Mouse (Mus musculus) embryo, embryonic 11 days (tissue): ENCODE measurements around the gene Raly.
"Not testable (repeated sequence)": the region's sequence is repeated elsewhere in the genome, so short reads cannot be mapped to it uniquely, and the experiment has no call there.

Experiments
- DNase-seq: peaks from one replicate; pipeline ENCODE4 v3.0.0-alpha.2; 2015

Gene Raly

GRCm38 (mm10) chr2:154863672-154864071 lies 72.8 kb downstream of the Raly start:
- no peak for DNase-seq

- DNase-seq, result no peak
Observed at GRCm38 (mm10) chr2:154865696-154866095, 74.8 kb downstream of the Raly start.

- DNase-seq, result no peak
Observed at GRCm38 (mm10) chr2:154868106-154868505, 77.2 kb downstream of the Raly start.

DNA sequence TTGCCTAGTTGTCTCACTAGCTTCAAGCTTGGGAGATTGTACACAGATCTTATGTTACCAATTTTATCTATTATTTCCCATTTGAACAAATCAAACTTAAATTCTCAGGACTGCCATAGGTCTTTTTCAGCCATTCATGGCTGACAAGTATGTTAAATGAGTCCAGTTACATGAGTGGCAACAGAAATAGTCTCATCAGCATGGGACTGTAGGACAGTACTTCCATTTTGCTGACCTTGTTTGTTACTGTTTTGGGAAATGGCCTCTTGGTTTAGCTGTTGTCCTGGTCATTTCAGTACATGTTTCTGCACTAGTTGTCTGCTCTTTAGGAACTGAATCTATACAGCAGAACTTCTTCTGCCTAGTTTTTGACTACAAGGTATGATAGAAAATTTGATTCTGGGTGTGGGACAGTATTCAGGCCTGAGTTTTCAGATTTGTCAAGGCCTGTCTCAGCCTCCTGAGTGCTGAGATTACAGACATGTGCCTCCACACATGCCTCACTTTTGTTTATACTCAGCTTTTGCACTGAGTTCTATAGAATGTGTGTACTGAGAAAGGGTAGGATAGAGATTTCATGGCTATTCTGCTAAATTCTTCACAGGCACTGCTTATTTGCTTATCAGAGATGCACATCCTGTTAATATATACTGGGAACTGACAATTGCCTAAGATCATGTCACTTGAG lies 79.2 kb downstream of the Raly start:
- DNase-seq, result no peak

DNA sequence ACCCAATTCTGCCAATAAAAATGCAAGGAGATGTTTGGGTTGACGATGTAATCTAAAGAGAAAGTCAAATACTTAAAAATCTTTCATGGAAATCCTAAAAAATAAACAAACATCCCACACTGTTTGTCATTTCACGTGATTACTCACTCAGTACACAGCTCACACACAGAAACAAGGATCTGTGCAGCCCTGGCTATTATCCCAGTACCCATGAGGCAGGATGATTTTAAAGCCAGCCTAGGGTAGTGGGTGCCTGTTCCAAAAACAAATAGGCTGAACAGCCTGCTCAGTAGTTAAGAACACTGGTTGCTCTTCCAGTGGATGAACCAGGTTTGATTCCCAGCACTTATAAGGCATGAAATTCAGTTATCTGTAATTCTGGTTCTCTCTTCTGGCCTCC lies 85.7 kb downstream of the Raly start:
- no peak for DNase-seq

GRCm38 (mm10) chr2:154891585-154891984 lies 100.7 kb downstream of the Raly start:
- no peak for DNase-seq

DNA sequence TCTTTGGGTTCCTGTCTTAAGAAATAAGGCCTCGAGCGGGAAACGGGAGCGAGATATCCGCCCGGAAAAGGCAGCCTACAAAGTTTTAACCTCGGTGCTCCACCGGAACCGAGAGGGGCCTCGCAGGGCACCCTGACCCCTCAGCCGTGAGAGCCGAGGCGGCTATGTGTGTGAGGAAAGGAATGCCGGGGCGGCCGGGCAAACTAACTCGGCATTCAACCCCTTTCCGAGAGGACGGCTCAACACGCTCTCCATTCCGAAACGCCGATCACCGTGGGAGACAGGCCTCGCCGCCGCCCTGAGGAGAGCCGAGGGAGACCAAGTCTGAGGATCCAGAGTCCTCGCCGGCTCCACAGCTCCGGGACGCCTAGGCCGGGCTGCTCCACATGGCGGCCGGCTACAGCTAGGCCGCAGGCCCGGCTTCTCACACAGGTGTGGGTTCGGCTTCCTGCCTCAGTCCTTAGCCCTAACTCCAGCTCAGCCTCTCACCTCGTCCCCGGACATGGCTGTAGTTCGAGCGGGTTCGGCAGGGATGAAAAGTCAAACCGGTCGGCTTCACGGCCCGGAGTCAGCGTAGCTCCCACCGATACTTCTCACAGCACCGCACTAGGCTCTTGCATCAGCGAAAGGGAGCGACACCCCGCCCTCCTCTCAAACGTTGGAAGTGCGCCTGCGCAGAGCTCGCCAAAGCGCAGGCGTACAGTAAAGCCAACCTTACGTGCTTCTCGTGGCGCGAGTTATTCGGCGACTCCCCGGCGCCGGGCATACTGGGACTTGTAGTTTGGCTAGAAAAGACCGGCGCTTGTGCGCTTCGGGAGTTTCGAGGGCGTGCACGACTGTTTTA lies 101.5 kb downstream of the Raly start, which contains the start of gene Eif2s2:
Eif2s2 (minus strand) TSS at position 735 of the 844 bp plus-strand sequence.
- DNase-seq, result peak; percentile 99

GRCm38 (mm10) chr2:154893045-154893385 lies 102.1 kb downstream of the Raly start:
- DNase-seq, result no peak

- DNase-seq, result no peak
Observed at GRCm38 (mm10) chr2:154893548-154893947, 102.7 kb downstream of the Raly start.

- DNase-seq, result not testable (repeated sequence)
Observed at GRCm38 (mm10) chr2:154899004-154899403, 108.1 kb downstream of the Raly start.

DNA sequence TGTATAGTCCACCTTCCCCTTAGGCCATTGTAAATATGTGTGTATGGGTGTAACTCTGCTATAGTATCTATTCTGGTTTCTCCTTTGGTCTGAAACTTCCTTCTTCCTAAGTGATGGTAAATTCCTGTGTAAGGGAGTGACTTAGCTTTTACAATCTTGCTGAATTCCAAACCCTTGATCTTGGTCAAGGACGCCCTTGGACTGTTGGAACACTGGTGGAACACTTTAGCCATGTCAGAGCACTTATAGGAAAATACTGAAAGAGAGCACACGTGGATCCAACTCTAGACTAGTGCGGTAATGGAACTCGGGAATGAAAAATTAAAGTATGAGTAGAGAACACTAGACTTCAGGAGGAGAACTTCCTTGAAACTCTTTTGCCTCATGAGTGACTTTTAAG lies 108.5 kb downstream of the Raly start:
- not testable (repeated sequence) for DNase-seq

DNA sequence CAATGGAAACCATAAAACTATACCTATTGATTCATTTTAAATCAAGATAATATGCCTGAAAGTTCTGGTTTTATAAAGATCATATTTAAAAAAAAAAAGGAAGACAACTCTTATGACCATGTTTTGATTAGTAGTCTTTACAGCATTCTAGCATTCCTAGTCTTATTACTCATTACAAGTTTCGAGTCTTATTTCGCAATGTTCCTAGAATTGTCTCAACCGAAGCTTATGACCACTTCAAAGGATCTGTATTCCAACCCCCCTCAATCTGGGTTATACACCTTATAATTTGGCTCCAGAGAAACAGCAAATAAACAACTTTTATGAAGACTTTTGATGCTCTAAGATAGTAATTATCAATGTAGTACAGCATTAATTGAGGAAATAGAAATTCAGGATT lies 111.2 kb downstream of the Raly start:
- DNase-seq, result no peak

- DNase-seq, result no peak
Observed at GRCm38 (mm10) chr2:154905796-154906195, 114.9 kb downstream of the Raly start.

- not testable (repeated sequence) for DNase-seq
Observed at GRCm38 (mm10) chr2:154908223-154908622, 117.3 kb downstream of the Raly start.

DNA sequence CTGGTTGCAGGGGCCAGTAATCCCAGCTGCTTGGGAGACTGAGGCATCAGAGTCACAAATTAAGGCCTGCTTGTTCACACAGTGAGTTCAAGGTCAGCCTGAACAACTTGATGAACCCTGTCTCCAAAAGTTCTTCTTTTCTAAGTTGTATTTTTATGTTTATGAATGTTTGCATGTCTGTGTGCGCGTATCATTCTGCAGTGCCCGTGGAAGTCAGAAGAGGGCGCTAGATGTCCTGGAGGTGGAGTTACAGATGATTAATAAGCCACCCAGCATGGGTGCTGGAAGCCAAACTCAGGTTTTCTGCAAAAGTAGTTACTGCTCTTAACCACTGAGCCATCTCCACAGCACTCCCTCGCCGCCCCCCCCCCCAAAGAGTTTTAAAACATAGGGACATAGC lies 118.9 kb downstream of the Raly start:
- DNase-seq, result no peak

DNA sequence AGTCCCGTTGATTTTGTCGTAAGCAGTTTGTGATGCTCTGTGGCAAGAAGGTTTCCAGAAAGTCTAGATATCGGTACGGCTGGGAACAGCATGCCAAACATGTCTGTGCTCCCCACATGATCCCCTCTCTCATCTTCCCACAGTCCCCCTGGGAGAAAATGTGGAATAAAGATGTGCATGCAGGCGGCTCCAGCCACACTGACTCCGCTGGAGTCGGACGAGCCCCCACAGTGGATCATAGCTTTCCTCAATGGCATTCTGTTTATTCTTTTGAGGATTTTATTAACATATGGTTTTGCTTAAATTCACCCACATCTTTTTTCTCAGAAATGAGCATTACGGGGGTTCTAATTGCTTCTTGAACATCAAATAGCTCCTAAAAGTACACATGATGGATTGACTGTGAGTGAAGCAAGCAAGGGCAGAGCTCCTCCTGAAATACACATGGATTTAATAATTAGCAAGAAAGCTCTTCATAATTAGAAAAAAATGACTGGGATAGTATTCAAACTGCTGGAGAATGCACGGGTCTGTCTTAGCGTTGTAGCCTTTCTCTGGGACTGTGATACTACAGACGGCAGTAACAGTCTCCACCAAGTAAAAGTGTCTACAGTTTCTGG lies 125.1 kb downstream of the Raly start:
- DNase-seq, result peak; percentile 35

DNA sequence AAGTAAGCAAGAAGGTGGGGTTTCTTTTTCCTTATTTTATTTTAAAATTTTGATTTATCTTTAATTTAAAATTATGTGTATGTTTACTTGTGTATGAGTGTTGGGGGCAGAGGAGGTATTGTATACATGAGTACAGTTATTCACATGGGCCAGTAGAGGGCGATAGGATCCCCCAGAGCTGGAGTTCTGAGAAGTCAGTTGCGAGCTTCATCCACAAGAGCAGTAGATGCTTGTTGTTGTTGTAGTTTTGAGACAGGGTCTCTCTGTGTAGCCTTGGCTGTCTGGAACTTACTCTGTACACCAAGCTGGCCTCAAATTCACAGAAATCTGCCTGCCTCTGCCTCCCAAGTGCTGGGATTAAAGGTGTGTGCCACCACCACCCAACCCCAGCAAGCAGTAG lies 125.7 kb downstream of the Raly start:
- DNase-seq, result peak; percentile 72
